Mouse (Mus musculus) lung, embryonic 16.5 days (tissue): ENCODE measurements around the gene Pcdh15. TPM values are rescaled to one million over a fixed set of nuclear protein-coding genes. Genes with fewer than 3 reads are reported as not detected.

Experiments used
- ATAC-seq: fragments of 200-750 bp; cut with Nextera tagmentation; 2 replicates; pipeline ENCODE4 v1.8.0; 2017; ENCODE audit warnings: low read depth, mild to moderate bottlenecking, moderate library complexity
- H3K27ac ChIP-seq: fragments of 300-500 bp; sonication (generic); 2 replicates; pipeline ENCODE4 v1.5.1; 2014; ENCODE audit warnings: mild to moderate bottlenecking, control low read depth, low read length
- H3K27me3 ChIP-seq: fragments of 300-500 bp; sonication (generic); 2 replicates; pipeline ENCODE4 v1.6.1; 2014; ENCODE audit warnings: low read depth, low read length, mixed read lengths; ENCODE audit not compliant: control insufficient read depth, insufficient read depth
- H3K36me3 ChIP-seq: fragments of 300-500 bp; sonication (generic); 2 replicates; pipeline ENCODE4 v1.6.1; 2014; ENCODE audit warnings: low read length; ENCODE audit not compliant: control insufficient read depth, insufficient read depth
- H3K4me1 ChIP-seq: fragments of 300-500 bp; sonication (generic); replicated peaks from 2 replicates; pipeline ENCODE4 v1.6.1; 2014; ENCODE audit warnings: low read length, mixed read lengths; ENCODE audit not compliant: control insufficient read depth, insufficient read depth
- H3K4me2 ChIP-seq: fragments of 300-500 bp; sonication (generic); 2 replicates; pipeline ENCODE4 v1.6.1; 2014; ENCODE audit warnings: low read depth, low read length, control low read depth
- H3K4me3 ChIP-seq: fragments of 300-500 bp; sonication (generic); 2 replicates; pipeline ENCODE4 v1.5.1; 2014; ENCODE audit warnings: mild to moderate bottlenecking, low read length, control low read depth
- H3K9ac ChIP-seq: fragments of 300-500 bp; sonication (generic); 2 replicates; pipeline ENCODE4 v1.6.1; 2014; ENCODE audit warnings: low read length, control low read depth
- H3K9me3 ChIP-seq: fragments of 300-500 bp; sonication (generic); 2 replicates; pipeline ENCODE4 v1.6.1; 2016; ENCODE audit warnings: low read length; ENCODE audit not compliant: control insufficient read depth
- WGBS: fragments of 180-500 bp; shearing (Covaris S2); extraction: QIAGEN DNeasy Blood & Tissue Kit; methylation state at CpG from one replicate; pipeline ENCODE4 v1.1.7; 2014; 5-methylcytosine and 5-hydroxymethylcytosine counted together
- polyA plus RNA-seq: library from polyadenylated mRNA; unstranded; fragments of >200 nt; fragmentation: Nextera tagmentation; extraction: Ambion mirVana; gene quantifications from 2 replicates; pipeline ENCODE4 v1.2.1, GENCODE M21; 2015

The Pcdh15 gene
- polyA plus RNA-seq, 1 experiment from 2014 or later, result 0.08 TPM

DNA sequence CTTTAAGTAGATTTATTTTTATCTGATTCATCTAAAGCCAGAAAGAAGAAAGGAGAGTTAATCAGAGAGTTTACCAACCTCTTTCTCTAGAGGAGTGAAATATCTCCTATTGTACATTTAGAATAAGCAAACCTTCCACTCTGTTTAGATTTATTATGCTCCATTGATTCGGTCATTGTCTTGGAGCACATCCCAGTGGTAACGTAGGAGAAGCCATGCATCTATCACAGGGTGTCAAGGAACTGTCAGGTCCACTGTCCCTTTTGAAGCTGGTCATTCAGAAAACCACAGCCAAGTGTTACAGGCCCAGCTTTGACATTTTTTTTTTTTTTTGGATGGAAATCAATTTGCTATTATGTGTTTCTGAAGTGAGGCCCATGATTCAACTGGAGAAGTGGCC lies 384.9 kb downstream of the Pcdh15 start:
- Histone ChIP-seq H3K9ac (no peak overlapping the region), H3K9me3 (no peaks in the 10 kb centered on the region), H3K4me2 (no peak overlapping the region), H3K27me3 (no peaks in the 10 kb centered on the region), H3K36me3 (no peaks in the 10 kb centered on the region), H3K4me1 (no peaks in the 10 kb centered on the region), H3K27ac (no peak overlapping the region), H3K4me3 (no peak overlapping the region)
- ATAC-seq, result no peak; the same call in 1 of the 2 replicates
- 37% methylated on average over 2 of the region's 2 CpGs for WGBS

DNA sequence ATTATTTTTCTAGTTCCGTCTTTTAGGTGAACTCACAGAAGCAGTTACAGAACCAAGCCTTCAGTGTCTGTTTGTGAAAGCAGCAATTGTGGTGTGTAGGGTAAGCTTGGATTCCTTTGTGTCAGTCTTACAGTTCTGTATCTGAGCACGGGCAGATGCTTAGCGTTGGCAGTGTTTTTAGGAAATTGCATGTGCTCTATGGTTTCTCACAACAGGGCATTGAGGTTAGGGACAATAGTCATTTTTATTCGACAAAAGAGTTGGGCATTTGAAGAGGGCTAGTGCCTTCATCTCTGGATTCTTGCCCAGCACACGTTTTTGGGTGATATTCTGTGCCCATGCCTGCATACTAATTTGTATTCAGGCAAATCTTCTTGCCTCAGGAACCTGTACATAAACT lies 392.5 kb downstream of the Pcdh15 start:
- Histone ChIP-seq H3K36me3 (no peaks in the 10 kb centered on the region), H3K9me3 (no peaks in the 10 kb centered on the region), H3K27ac (no peak overlapping the region), H3K4me2 (no peak overlapping the region), H3K9ac (no peak overlapping the region), H3K4me1 (no peaks in the 10 kb centered on the region), H3K4me3 (no peak overlapping the region), H3K27me3 (no peaks in the 10 kb centered on the region)
- no peak for ATAC-seq
- 70% methylated on average over 5 of the region's 5 CpGs for WGBS

DNA sequence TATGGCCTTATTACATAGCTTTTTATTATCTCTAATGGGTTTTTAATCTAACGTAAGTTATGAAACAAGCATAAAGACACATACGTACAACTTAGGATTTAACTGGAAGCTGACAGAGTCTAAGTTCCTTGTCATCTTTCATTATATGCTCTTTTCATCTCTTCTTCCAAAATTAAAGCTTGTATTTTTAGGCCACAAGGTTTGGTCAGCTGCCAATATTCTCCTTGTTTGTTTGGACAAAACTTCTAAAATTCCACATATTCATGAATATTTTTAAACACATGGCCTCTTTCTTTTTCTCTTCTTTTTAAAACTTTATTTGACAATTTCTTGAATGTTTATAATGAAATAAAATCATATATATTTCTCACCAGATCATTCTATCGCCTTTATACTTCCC lies 415.7 kb downstream of the Pcdh15 start:
- Histone ChIP-seq H3K9ac (no peak overlapping the region), H3K4me2 (no peak overlapping the region), H3K4me3 (no peak overlapping the region), H3K27me3 (no peaks in the 10 kb centered on the region), H3K4me1 (no peaks in the 10 kb centered on the region), H3K36me3 (no peaks in the 10 kb centered on the region), H3K27ac (no peak overlapping the region), H3K9me3 (no peaks in the 10 kb centered on the region)
- ATAC-seq, result no peak
- WGBS, result 42% methylated on average over 3 of the region's 3 CpGs

DNA sequence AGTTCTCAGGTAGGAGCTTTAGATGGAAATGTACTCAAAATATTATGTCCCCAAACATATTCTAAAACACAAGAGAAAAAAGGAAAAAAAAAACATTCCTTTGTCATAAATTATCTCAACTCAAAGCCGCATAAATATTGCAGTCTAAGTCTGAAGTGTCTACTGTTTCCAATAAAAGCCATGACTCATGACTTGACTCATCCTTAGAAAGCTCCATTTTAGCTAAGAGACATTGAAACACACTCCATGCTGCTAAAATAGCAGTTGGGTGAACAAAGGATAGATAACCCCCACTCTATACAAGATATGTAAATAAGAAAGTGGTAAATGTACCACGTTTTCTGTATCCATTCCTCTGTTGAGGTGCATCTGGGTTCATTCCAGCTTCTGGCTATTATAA lies 416.6 kb downstream of the Pcdh15 start:
- 66% methylated on average over 2 of the region's 2 CpGs for WGBS
- no peak overlapping the region for H3K4me2 ChIP-seq
- H3K27ac ChIP-seq, result no peak overlapping the region
- H3K4me1 ChIP-seq, result no peaks in the 10 kb centered on the region
- ATAC-seq, result no peak
- no peaks in the 10 kb centered on the region for H3K27me3 ChIP-seq
- no peaks in the 10 kb centered on the region for H3K9me3 ChIP-seq
- H3K9ac ChIP-seq, result no peak overlapping the region
- H3K36me3 ChIP-seq, result no peaks in the 10 kb centered on the region
- no peak overlapping the region for H3K4me3 ChIP-seq

DNA sequence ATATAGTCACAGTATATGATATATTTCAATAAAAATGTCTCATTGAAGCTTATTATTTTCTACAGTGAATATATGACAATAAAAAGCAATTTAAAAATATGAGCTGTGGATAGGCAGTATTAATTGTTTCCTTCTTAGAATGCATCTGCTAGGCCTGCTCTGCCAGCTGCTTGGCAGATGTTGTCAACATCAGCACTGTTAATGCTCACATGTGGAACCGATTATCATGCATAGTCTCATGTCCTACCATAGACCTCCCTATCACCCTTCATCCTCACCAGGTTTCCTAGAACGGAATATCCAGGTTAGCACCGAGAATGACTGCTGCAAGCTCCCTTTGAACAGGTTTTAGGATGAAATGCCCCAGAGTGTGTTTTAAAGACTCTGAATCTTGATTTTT lies 420.3 kb downstream of the Pcdh15 start:
- H3K4me2 ChIP-seq, result no peak overlapping the region
- H3K9me3 ChIP-seq, result no peaks in the 10 kb centered on the region
- no peak for ATAC-seq
- no peak overlapping the region for H3K27ac ChIP-seq
- no peaks in the 10 kb centered on the region for H3K27me3 ChIP-seq
- H3K4me3 ChIP-seq, result no peak overlapping the region
- no peaks in the 10 kb centered on the region for H3K36me3 ChIP-seq
- 85% methylated on average over 3 of the region's 3 CpGs for WGBS
- no peak overlapping the region for H3K9ac ChIP-seq
- H3K4me1 ChIP-seq, result no peaks in the 10 kb centered on the region

DNA sequence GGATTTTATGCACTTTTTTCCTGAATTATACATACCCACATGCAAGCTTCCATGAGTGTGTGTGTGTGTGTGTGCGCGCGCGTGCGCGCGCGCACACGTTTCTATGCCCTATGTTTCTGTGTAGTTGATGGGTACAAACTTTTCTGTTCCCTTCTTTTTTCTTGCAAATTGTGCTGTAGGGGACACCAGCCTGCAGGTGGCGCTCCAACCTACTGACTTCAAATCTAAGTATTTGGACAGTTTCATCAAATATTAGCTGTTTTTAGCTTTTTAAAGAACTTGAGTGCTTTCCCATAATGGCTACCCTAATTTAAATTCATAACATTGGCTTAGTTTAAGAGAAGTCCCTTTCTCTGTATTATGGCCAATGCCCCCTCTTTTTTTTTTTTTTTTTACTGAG lies 453.7 kb downstream of the Pcdh15 start:
- no peaks in the 10 kb centered on the region for H3K9me3 ChIP-seq
- H3K27me3 ChIP-seq, result no peaks in the 10 kb centered on the region
- H3K4me3 ChIP-seq, result no peak overlapping the region
- no peak for ATAC-seq
- no peak overlapping the region for H3K4me2 ChIP-seq
- H3K4me1 ChIP-seq, result no peaks in the 10 kb centered on the region
- no peak overlapping the region for H3K27ac ChIP-seq
- 92% methylated on average over 10 of the region's 10 CpGs for WGBS
- H3K9ac ChIP-seq, result no peak overlapping the region
- no peaks in the 10 kb centered on the region for H3K36me3 ChIP-seq

DNA sequence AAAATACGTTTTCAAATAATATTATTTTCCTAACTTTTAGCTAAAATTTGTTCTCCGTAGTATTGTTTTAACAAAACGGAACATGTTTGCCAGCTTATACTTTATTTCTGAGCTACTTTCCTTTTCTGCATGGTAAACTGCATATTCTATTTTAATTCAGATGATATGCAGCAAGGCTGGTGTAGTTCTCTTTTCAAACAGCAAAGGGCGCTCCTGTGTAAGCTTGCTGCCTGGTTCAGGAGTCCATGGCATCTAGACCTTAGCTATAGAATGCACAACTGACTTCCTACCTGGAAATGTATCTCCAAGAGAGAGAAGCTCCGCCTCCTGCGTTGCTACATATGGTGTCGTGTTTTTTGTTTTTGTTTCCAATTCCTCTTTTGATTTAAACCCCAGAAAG lies 465.1 kb downstream of the Pcdh15 start:
- no peaks in the 10 kb centered on the region for H3K4me1 ChIP-seq
- no peaks in the 10 kb centered on the region for H3K36me3 ChIP-seq
- H3K27ac ChIP-seq, result no peak overlapping the region
- no peaks in the 10 kb centered on the region for H3K27me3 ChIP-seq
- no peak overlapping the region for H3K4me2 ChIP-seq
- H3K4me3 ChIP-seq, result no peak overlapping the region
- no peaks in the 10 kb centered on the region for H3K9me3 ChIP-seq
- no peak for ATAC-seq
- WGBS, result 57% methylated on average over 7 of the region's 7 CpGs
- no peak overlapping the region for H3K9ac ChIP-seq

DNA sequence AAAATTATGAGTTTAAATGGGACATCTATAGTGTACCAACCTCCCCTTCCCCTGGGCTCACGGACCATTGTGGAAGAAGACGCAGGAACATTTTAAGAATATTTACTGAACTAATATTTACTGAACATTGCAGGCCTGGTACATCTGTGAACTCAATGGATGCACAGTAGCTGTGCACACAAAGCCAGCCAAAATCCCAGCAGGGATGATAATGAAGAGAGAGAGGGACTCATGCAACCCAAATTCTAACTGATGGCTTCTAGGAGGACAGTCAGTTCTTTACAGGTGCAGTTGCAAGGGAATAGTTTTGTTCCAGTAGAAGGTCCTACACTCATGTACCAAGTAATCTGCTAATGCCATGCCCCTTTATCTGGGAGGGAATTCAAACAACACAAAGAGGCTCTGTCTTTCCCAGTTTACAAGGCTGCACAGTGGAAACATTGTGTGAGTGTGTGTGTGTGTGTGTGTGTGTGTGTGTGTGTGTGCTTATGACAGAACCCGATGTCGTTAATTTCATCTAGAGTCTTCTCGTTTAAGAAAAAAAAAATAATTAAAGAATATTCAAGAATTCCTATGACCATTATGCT lies 475.7 kb downstream of the Pcdh15 start:
- Histone ChIP-seq H3K27ac (no peak overlapping the region), H3K27me3 (no peaks in the 10 kb centered on the region), H3K4me3 (no peak overlapping the region), H3K9me3 (no peaks in the 10 kb centered on the region), H3K36me3 (no peaks in the 10 kb centered on the region), H3K4me1 (no peaks in the 10 kb centered on the region), H3K9ac (no peak overlapping the region), H3K4me2 (no peak overlapping the region)
- WGBS, result 75% methylated on average over 5 of the region's 5 CpGs
- ATAC-seq, result no peak

DNA sequence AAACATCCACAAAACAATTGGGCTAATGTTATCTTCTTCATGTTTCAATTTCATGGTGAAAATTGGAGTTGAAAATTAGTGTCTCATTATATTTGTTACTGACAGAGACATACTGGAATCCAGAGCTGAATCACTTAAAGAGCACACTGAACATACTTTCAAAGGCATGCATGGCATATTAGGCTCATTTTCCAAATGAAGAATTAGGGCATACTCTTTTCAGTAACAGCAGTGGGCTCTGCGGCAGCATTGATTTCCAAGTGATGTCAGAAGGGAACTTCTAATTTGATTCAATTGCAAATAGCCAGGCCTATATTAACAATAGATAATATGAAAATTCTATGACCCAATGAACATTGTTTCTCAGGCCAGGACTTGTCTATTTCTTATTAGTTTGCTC lies 568.4 kb downstream of the Pcdh15 start:
- Histone ChIP-seq H3K27ac (no peak overlapping the region), H3K36me3 (no peaks in the 10 kb centered on the region), H3K9ac (no peak overlapping the region), H3K4me2 (no peak overlapping the region), H3K27me3 (no peaks in the 10 kb centered on the region), H3K9me3 (no peaks in the 10 kb centered on the region), H3K4me3 (no peak overlapping the region), H3K4me1 (no peaks in the 10 kb centered on the region)
- WGBS, result 93% methylated on average over 1 of the region's 1 CpGs
- ATAC-seq, result no peak
